Mouse (Mus musculus): ENCODE results near the gene Dnajc11. TPM values are rescaled to one million over a fixed set of nuclear protein-coding genes. Genes with fewer than 3 reads are reported as not detected.

The Dnajc11 gene
- polyA plus RNA-seq, 1 experiment from 2014 or later: 113 TPM

DNA sequence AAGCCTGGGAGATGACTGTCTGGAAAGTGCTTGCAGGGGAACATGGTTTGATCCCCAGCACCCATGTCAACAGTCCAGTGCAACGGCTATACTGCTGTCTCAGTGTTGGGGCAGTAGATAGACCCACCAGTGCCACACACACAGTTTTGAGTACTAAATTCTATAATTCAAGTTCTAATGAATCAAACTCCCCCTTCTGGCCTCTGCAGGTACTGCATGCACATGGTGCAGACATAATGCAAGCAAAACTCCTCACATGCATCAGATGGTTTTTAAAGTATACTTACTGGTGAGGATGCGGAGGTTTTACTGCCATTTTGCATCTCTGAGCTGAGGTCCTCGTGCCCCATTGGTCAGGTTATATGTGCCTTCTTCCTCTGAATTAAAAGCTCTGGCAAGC, 42.0 kb downstream of the Dnajc11 start:
- H3K36me3 ChIP-seq (replicated peaks): peaks cover 98% of the 10 kb centered on the region
- H3K9me3 ChIP-seq: 0 out of 2 replicates have a peak, but pooled peaks cover 5% of the 10 kb centered on the region
- peaks cover 4% of the 10 kb centered on the region; the same call in 1 of the 2 replicates for H3K4me1 ChIP-seq
- 95% methylated on average over 3 of the region's 3 CpGs for WGBS
- H3K4me3 ChIP-seq: no peak overlapping the region
- no peaks in the 10 kb centered on the region for H3K27me3 ChIP-seq (replicated peaks; ENCODE audit: low read depth, poor library complexity, severe bottlenecking)
- DNase-seq (ENCODE audit: low spot score): peak; percentile 52
- no peak overlapping the region for H3K27ac ChIP-seq (replicated peaks)

DNA sequence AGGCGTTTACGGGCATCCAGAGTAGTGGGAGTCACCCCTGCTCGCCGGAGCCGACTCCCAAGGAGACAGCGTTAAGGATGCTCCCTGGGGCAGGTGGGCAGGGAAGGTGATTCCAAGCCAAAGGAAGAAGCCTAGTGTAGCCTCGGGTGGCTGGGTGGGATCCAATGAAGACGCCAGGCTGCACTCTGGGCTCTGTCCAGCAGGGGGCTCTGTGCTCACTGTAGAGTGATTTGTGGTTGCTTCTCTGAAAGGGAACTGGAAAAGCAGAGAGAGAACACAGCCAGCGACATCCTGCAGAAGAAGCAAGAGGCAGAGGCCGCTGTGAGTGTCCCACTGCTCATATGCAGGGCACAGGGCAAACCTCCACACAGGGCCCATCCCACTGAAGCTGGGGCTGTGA, 44.3 kb downstream of the Dnajc11 start:
- 0 out of 2 replicates have a peak, but pooled peaks cover 5% of the 10 kb centered on the region for H3K9me3 ChIP-seq
- peaks cover 98% of the 10 kb centered on the region for H3K36me3 ChIP-seq (replicated peaks)
- no peak overlapping the region for H3K27ac ChIP-seq (replicated peaks)
- H3K27me3 ChIP-seq (replicated peaks; ENCODE audit: low read depth, poor library complexity, severe bottlenecking): no peaks in the 10 kb centered on the region
- 41% methylated on average over 10 of the region's 10 CpGs for WGBS
- peak; percentile 85 for DNase-seq (ENCODE audit: low spot score)
- H3K4me3 ChIP-seq: no peak overlapping the region
- H3K4me1 ChIP-seq: peaks cover 13% of the 10 kb centered on the region

DNA sequence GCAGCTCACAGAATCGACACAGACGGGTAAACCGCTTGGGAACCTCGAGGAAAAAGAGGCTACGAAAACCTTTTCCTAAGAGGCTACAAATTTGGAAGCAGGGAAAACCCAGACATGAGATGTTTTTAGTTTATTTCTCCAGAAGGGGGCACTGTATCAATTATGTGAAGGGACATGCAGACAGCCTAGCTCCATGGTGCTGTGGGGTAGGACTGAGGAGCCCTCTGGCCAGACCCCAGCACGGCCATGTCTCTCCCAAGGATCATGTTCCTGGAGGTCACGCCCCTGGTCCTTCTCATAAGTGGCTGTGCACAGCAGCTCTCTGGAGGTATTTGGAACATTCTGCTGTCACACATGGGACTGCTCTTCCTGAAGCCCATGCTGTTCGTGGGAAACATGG, 47.2 kb downstream of the Dnajc11 start:
- Histone ChIP-seq H3K9me3 (no peaks in the 10 kb centered on the region), H3K27me3 (replicated peaks; ENCODE audit: low read depth, poor library complexity, severe bottlenecking) (no peaks in the 10 kb centered on the region), H3K27ac (replicated peaks) (no peak overlapping the region), H3K36me3 (replicated peaks) (peaks cover 98% of the 10 kb centered on the region), H3K4me3 (no peak overlapping the region), H3K4me1 (peaks cover 30% of the 10 kb centered on the region)
- DNase-seq (ENCODE audit: low spot score): no peak
- 80% methylated on average over 8 of the region's 8 CpGs for WGBS

DNA sequence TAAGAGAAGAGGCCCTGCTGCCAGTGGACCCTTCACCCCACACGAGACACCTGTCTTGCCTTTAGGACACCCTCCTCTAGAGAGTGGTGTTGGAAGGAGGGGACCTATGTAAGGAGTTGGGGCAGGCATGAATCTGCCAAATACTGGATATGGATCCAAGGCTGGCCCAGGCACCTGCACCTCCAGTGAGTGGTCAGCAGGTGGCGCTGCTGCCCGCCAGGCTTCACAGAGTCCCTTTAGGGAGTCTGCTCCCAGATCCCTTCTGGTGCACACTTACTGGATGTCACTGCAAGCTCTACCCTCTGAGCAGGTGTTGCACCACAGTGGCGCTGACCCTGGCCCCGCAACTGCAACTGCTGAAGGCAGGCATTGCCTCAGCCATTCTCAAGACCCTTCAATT, 47.9 kb downstream of the Dnajc11 start:
- Histone ChIP-seq H3K4me3 (no peak overlapping the region), H3K4me1 (peaks cover 36% of the 10 kb centered on the region), H3K27me3 (replicated peaks; ENCODE audit: low read depth, poor library complexity, severe bottlenecking) (no peaks in the 10 kb centered on the region), H3K27ac (replicated peaks) (no peak overlapping the region), H3K36me3 (replicated peaks) (peaks cover 96% of the 10 kb centered on the region), H3K9me3 (no peaks in the 10 kb centered on the region)
- peak; percentile 83 for DNase-seq (ENCODE audit: low spot score)
- 15% methylated on average over 5 of the region's 5 CpGs for WGBS

DNA sequence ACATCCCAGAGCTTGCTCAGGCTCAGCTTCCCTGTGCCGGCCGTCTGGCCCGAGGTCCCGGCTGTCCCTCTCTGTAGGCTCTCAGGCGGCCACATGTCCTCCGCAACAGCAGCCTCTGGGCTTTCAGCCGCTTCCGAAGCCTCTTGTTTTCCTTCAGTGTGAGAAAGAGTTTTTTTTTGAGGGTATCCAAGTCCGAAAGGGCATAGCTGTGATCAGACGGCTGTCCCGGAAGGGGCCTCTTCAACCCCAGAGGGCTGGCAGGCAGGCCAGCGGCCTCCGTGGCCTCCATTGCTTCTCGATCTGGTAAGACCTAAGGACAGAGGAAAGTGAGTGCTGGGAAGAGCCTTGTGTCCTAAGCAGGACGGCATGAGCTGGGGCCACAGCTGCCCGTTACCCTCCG, 49.6 kb downstream of the Dnajc11 start:
- H3K27me3 ChIP-seq (replicated peaks; ENCODE audit: low read depth, poor library complexity, severe bottlenecking): no peaks in the 10 kb centered on the region
- WGBS: 45% methylated on average over 17 of the region's 17 CpGs
- peaks cover 46% of the 10 kb centered on the region for H3K4me1 ChIP-seq
- no peaks in the 10 kb centered on the region for H3K9me3 ChIP-seq
- peak overlapping the region; percentile 44; the same call in 1 of the 2 replicates for H3K27ac ChIP-seq (replicated peaks)
- H3K4me3 ChIP-seq: no peak overlapping the region
- no peak for DNase-seq (ENCODE audit: low spot score)
- H3K36me3 ChIP-seq (replicated peaks): peaks cover 84% of the 10 kb centered on the region

DNA sequence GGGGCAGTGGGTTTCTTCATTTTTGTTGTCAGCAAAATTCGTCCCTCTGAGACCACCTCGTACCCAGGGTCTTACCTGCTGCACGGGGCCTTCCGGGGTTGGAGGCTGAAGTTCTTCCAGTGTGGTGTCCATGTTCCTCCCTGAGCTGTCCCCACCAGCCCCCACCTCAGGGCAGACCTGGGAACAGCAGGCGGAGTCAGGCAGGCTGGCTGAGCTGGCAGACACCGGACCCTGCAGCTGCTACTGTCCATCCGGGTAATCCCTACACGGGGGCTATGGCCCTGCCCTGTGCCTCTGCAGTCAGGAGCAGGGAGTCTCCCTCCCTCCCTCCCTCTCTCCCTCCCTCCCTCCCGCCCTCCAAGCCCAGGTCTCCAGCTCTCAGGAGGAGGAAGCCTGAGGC, 50.1 kb downstream of the Dnajc11 start:
- H3K36me3 ChIP-seq (replicated peaks): peaks cover 80% of the 10 kb centered on the region
- H3K4me3 ChIP-seq: peak overlapping the region; percentile 5; the same call in 1 of the 2 replicates
- H3K9me3 ChIP-seq: no peaks in the 10 kb centered on the region
- peaks cover 51% of the 10 kb centered on the region for H3K4me1 ChIP-seq
- H3K27ac ChIP-seq (replicated peaks): peak overlapping the region; percentile 44
- DNase-seq (ENCODE audit: low spot score): peak; percentile 58
- WGBS: 26% methylated on average over 9 of the region's 9 CpGs
- H3K27me3 ChIP-seq (replicated peaks; ENCODE audit: low read depth, poor library complexity, severe bottlenecking): no peaks in the 10 kb centered on the region

DNA sequence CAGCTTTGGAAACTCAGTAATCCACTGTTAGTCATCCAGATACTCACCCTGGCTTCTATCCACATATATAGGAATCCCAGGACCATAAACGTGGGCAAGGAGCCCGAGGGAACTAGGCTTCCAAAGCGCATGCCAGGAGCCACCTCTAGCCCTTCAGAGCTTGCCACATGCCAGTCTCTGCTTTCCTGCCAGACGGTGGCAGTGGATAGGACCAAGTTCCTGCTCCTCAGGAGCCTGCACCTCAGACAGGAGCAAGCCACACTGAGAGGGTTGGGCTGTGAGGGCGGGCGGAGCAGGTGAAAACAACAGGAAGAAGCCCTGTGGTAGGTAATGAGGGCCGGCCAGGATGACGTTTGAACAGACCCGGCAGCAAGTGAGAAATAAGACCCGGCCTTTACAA, 52.4 kb downstream of the Dnajc11 start:
- H3K27me3 ChIP-seq (replicated peaks; ENCODE audit: low read depth, poor library complexity, severe bottlenecking): no peaks in the 10 kb centered on the region
- WGBS: 35% methylated on average over 10 of the region's 10 CpGs
- H3K4me1 ChIP-seq: peaks cover 63% of the 10 kb centered on the region
- 0 out of 2 replicates have a peak overlapping the region, but pooled peaks have one; percentile 17 for H3K4me3 ChIP-seq
- peak overlapping the region; percentile 35; the same call in 1 of the 2 replicates for H3K27ac ChIP-seq (replicated peaks)
- peaks cover 71% of the 10 kb centered on the region for H3K36me3 ChIP-seq (replicated peaks)
- DNase-seq (ENCODE audit: low spot score): no peak
- H3K9me3 ChIP-seq: no peaks in the 10 kb centered on the region

DNA sequence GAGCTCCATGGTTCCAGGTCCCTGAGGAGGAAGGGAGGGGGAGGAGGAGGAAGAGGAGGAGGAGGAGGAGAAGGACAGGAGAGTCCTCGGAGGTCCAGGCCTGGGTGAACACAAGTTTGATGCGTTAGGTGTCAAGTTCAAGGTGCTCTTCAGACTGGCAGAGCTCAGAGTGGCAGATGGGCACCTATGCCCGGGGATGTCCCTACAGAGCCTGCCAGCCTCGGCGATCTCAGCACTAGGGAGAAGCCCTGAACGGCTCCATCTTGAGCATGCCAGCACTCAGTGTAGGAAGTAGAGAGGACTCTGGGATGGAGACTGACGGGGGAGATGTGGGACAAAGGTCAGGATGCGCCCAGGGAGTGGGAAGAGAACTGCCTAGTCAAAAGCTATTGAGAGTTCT, 53.2 kb downstream of the Dnajc11 start:
- no peaks in the 10 kb centered on the region for H3K27me3 ChIP-seq (replicated peaks; ENCODE audit: low read depth, poor library complexity, severe bottlenecking)
- no peaks in the 10 kb centered on the region for H3K9me3 ChIP-seq
- 69% methylated on average over 8 of the region's 8 CpGs for WGBS
- peaks cover 58% of the 10 kb centered on the region for H3K4me1 ChIP-seq
- no peak overlapping the region for H3K27ac ChIP-seq (replicated peaks)
- H3K4me3 ChIP-seq: peak overlapping the region; percentile 17; the same call in 1 of the 2 replicates
- H3K36me3 ChIP-seq (replicated peaks): peaks cover 71% of the 10 kb centered on the region
- no peak for DNase-seq (ENCODE audit: low spot score)

DNA sequence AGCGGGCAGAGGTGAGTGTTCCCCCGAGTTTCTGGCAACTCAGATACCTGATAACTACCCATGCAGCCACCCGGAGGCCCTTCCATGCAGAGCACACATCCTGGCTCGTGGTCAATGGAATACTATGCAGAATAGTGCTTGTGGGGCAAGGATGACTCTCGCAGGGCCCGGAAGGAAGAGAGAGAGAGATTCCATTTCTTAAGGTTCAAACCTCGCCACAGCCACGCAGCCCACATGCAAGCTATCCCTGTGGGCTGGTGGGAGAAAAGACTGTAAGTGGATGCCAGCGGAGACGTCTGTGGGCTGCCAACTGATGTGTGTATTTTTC, 54.5 kb downstream of the Dnajc11 start:
- 29% methylated on average over 10 of the region's 10 CpGs for WGBS
- Histone ChIP-seq H3K36me3 (replicated peaks) (peaks cover 71% of the 10 kb centered on the region), H3K27me3 (replicated peaks; ENCODE audit: low read depth, poor library complexity, severe bottlenecking) (no peaks in the 10 kb centered on the region), H3K9me3 (no peaks in the 10 kb centered on the region), H3K4me1 (peaks cover 52% of the 10 kb centered on the region), H3K27ac (replicated peaks) (peak overlapping the region; percentile 96), H3K4me3 (peak overlapping the region; percentile 89)
- DNase-seq (ENCODE audit: low spot score): no peak

DNA sequence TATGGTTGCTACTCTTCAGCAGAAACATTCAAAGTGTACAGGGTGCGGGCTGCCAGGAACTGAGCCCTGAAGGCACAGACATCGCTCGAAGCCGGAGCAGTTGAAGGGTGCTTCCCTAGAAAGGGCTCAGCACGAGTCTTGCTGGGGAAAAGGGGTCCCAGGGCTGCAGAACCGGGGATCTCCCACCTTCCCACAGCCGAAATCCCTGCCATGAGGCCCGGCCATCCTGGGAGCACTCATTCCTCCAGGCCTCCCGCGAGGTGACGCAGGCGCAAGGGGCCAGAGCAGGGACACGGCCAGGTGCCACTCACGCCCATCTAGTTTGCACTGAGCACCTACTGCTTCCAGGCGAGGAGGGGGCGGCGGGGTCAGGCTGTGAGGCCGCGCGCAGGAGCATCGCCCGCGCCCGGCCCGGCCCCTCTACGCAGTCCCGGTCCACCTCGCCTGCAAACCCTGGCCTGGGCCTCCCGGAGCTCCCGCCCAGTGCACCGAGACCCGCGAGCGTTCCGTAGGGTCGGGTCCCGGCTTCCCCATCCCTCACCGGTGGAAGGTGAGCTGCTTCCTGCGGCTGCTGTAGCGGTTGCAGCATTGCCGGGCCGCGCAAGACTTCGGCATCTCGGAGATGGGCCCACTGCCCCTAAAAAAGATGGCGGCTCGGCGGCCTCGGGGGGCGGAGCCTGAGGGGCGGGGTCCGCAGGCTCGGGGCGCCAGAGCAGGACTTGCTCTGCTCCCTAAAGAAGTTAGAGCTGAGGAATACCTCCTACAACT, 55.0 kb downstream of the Dnajc11 start, which contains the start of gene Thap3:
Gene Thap3, minus strand, starts transcription at position 656 of the 768 bp plus-strand sequence.
- Histone ChIP-seq H3K9me3 (no peaks in the 10 kb centered on the region), H3K4me1 (peaks cover 50% of the 10 kb centered on the region), H3K27me3 (replicated peaks; ENCODE audit: low read depth, poor library complexity, severe bottlenecking) (no peaks in the 10 kb centered on the region), H3K4me3 (peak within 1 kb of the TSS; percentile 89), H3K36me3 (replicated peaks) (peaks cover 71% of the 10 kb centered on the region), H3K27ac (replicated peaks) (peak within 1 kb of the TSS; percentile 96)
- WGBS: 1% methylated on average over 54 of the region's 54 CpGs
- peak; percentile 86 for DNase-seq (ENCODE audit: low spot score)

DNA sequence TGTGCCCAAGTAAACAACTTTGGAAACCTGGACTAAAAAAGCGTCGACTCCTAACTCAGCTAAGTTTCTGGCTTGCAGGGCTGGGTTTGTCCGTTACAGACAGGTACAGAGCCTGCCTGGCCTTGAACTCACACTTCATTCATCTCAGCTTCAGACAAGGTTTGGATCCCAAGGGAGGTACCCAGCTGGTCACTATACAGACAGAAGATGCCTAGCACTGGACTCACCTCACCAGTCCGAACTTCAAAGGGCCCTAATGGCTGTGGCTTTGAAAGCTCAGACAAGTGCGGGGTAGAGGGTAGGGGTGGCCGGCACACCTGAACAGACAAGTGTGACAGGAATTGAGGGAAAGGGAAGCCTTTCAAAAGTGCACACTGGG, 55.6 kb downstream of the Dnajc11 start:
- Histone ChIP-seq H3K27me3 (replicated peaks; ENCODE audit: low read depth, poor library complexity, severe bottlenecking) (no peaks in the 10 kb centered on the region), H3K27ac (replicated peaks) (peak overlapping the region; percentile 96), H3K36me3 (replicated peaks) (peaks cover 65% of the 10 kb centered on the region), H3K4me1 (peaks cover 50% of the 10 kb centered on the region), H3K4me3 (peak overlapping the region; percentile 89), H3K9me3 (no peaks in the 10 kb centered on the region)
- WGBS: 30% methylated on average over 6 of the region's 6 CpGs
- DNase-seq (ENCODE audit: low spot score): no peak

DNA sequence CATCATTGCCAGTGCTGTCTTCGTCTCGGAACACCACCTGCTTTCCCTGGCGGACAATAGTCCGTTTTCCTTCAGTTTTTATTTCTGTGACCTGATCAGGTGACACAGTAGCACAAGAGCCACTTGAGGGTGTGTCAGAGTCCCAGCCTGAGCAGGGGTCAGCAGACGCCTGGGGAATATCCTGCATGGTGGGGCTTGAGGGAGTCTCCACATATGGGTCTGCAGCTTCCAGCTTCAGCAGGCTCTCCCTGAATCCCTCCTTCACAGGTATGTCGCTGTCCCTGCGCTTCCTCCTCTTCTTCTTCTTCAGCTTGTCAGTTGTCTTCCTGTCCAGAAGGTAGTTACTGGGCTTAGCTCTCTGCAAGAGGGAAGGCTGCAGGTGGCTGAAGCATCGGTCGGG, 58.6 kb downstream of the Dnajc11 start:
- no peaks in the 10 kb centered on the region for H3K27me3 ChIP-seq (replicated peaks; ENCODE audit: low read depth, poor library complexity, severe bottlenecking)
- 94% methylated on average over 9 of the region's 9 CpGs for WGBS
- no peak overlapping the region for H3K4me3 ChIP-seq
- H3K4me1 ChIP-seq: peaks cover 40% of the 10 kb centered on the region
- H3K9me3 ChIP-seq: no peaks in the 10 kb centered on the region
- DNase-seq (ENCODE audit: low spot score): no peak
- H3K36me3 ChIP-seq (replicated peaks): peaks cover 42% of the 10 kb centered on the region
- no peak overlapping the region for H3K27ac ChIP-seq (replicated peaks)

DNA sequence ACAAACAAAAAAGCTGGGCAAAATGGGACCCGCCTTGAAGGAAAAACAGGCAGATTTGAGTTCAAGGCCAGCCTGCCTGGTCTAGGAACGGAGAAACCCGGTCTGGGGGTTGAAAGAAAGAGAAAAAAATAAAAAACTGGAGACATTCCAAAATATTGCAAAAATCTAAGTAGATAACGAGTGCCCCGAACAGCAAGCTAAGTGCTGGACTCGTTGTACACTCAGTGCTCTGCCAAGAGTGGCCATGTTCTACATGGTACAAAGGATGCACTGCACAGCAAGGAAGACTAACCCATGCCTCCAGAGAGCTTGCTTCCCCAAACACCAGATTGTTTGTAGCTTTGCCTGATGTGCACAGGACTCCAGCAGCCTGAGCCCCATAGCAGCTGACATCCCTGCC, 59.5 kb downstream of the Dnajc11 start:
- Histone ChIP-seq H3K9me3 (no peaks in the 10 kb centered on the region), H3K27me3 (replicated peaks; ENCODE audit: low read depth, poor library complexity, severe bottlenecking) (0 out of 2 replicates have a peak, but pooled peaks cover 5% of the 10 kb centered on the region), H3K27ac (replicated peaks) (no peak overlapping the region), H3K36me3 (replicated peaks) (peaks cover 41% of the 10 kb centered on the region), H3K4me3 (no peak overlapping the region), H3K4me1 (peaks cover 40% of the 10 kb centered on the region)
- no peak for DNase-seq (ENCODE audit: low spot score)
- 89% methylated on average over 6 of the region's 6 CpGs for WGBS
